Mouse (Mus musculus) hindbrain, embryonic 10.5 days (tissue): ENCODE results near the gene Hgfac. TPM values are rescaled to one million over a fixed set of nuclear protein-coding genes. Genes with fewer than 3 reads are reported as not detected.

Experiments used
- DNase-seq: peaks from one replicate; pipeline ENCODE4 v3.0.0-alpha.2; 2017; ENCODE audit warnings: low spot score
- H3K27ac ChIP-seq: fragments of 300-500 bp; sonication (generic); 2 replicates; pipeline ENCODE4 v1.5.1; 2016; ENCODE audit warnings: mild to moderate bottlenecking, moderate library complexity
- H3K27me3 ChIP-seq: fragments of 300-500 bp; sonication (generic); 2 replicates; pipeline ENCODE4 v1.6.1; 2016; ENCODE audit warnings: mild to moderate bottlenecking; ENCODE audit not compliant: poor library complexity, insufficient read depth, severe bottlenecking
- H3K36me3 ChIP-seq: fragments of 300-500 bp; sonication (generic); 2 replicates; pipeline ENCODE4 v1.6.1; 2016; ENCODE audit warnings: mild to moderate bottlenecking, moderate library complexity
- H3K4me1 ChIP-seq: fragments of 300-500 bp; sonication (generic); replicated peaks from 2 replicates; pipeline ENCODE4 v1.6.1; 2016; ENCODE audit warnings: mild to moderate bottlenecking
- H3K4me3 ChIP-seq: fragments of 300-500 bp; sonication (generic); 2 replicates; pipeline ENCODE4 v1.5.1; 2016; ENCODE audit warnings: mild to moderate bottlenecking, moderate library complexity
- H3K9me3 ChIP-seq: fragments of 300-500 bp; sonication (generic); 2 replicates; pipeline ENCODE4 v1.6.1; 2016; ENCODE audit warnings: mild to moderate bottlenecking, moderate library complexity
- WGBS: fragments of 180-500 bp; shearing (Covaris S2); methylation state at CpG from one replicate; pipeline ENCODE4 v1.1.7; 2016; 5-methylcytosine and 5-hydroxymethylcytosine counted together
- polyA plus RNA-seq: library from polyadenylated mRNA; unstranded; fragments of >200 nt; fragmentation: Nextera tagmentation; extraction: Ambion mirVana; gene quantifications from 2 replicates; pipeline ENCODE4 v1.2.1, GENCODE M21; 2016

Hgfac gene
- polyA plus RNA-seq, 1 experiment from 2014 or later, result 0.25 TPM

- H3K36me3 ChIP-seq, result peaks cover 90% of the 10 kb centered on the region
- H3K27ac ChIP-seq, result no peak overlapping the region
- H3K4me1 ChIP-seq, result peaks cover 12% of the 10 kb centered on the region
- WGBS, result 89% methylated on average over 9 of the region's 9 CpGs
- no peak for DNase-seq
- no peaks in the 10 kb centered on the region for H3K9me3 ChIP-seq
- no peak overlapping the region for H3K4me3 ChIP-seq
- H3K27me3 ChIP-seq, result no peaks in the 10 kb centered on the region
Observed at GRCm38 (mm10) chr5:35019673-35020300, 21.5 kb upstream of the Hgfac start.

DNA sequence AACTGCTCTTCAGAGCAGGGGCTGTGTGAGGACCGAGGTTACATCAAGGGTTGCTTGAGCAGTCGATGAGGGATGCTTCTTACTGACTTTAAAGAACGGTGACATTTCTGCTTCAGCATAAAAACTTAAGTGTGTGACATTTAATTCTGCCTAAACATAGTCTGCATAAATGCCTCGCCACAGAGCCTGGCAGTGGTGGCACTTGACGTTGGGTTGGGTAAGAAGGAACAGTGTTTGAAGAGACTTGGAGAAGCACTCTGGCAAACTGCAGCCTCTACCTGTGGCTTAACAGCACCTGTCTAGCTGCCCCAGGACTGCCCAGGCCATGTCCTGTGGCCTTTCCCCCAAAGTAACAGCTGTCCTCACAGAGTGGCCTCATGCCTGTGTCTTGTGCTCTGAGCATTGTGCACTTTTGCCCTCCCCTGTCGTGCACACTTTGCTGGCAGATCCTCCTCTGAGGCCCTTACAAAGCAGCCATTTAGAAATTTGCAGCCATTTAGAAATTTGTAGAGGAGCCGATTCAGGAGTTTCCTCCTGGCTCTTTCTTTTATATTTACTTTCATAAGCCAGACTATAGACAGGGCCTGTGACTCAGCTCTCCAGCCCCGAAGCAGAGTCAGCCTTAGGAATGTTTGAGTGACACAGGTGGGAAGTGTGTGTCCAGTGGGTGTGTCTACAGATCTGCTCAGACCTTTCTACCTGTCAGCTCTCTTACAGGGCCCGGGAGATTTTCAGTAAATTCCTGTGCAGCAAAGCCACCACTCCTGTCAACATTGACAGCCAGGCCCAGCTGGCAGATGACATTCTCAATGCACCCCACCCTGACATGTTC is 20.7 kb upstream of the Hgfac start:
- DNase-seq, result no peak
- Histone ChIP-seq H3K36me3 (peaks cover 91% of the 10 kb centered on the region), H3K27ac (no peak overlapping the region), H3K27me3 (no peaks in the 10 kb centered on the region), H3K9me3 (no peaks in the 10 kb centered on the region), H3K4me3 (no peak overlapping the region), H3K4me1 (peaks cover 12% of the 10 kb centered on the region)
- WGBS, result 84% methylated on average over 9 of the region's 9 CpGs

DNA sequence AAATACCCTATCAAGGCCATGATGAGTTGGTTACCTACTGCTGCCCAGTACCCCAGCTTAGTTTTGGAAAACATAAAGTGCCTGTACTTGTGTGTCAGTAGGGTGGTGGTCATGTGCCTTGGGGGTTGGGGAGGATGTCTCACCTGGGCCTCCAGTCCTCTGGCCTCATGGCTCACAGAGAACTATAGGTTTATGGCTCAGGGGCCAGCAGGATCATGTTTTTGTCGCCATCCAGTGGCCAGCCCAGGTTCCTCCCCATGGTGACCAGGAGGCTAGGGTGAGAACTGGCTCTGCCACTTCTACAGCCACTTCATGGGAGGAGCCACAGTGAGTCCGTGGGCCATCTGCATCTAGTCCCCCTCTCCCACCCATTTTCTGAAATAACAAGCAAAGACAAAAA is 16.3 kb upstream of the Hgfac start:
- WGBS, result 31% methylated on average over 2 of the region's 2 CpGs
- H3K9me3 ChIP-seq, result no peaks in the 10 kb centered on the region
- H3K27me3 ChIP-seq, result no peaks in the 10 kb centered on the region
- peaks cover 12% of the 10 kb centered on the region for H3K4me1 ChIP-seq
- H3K27ac ChIP-seq, result no peak overlapping the region
- H3K4me3 ChIP-seq, result no peak overlapping the region
- DNase-seq, result peak; percentile 48
- H3K36me3 ChIP-seq, result peaks cover 100% of the 10 kb centered on the region

- Histone ChIP-seq H3K4me3 (no peak overlapping the region), H3K27me3 (no peaks in the 10 kb centered on the region), H3K27ac (no peak overlapping the region), H3K36me3 (peaks cover 100% of the 10 kb centered on the region), H3K9me3 (no peaks in the 10 kb centered on the region), H3K4me1 (peaks cover under 1% of the 10 kb centered on the region)
- 94% methylated on average over 1 of the region's 1 CpGs for WGBS
- DNase-seq, result no peak
Observed at GRCm38 (mm10) chr5:35029303-35029702, 12.0 kb upstream of the Hgfac start.

GRCm38 (mm10) chr5:35029755-35030154 is 11.6 kb upstream of the Hgfac start:
- peaks cover 100% of the 10 kb centered on the region for H3K36me3 ChIP-seq
- no peaks in the 10 kb centered on the region; the same call in 1 of the 2 replicates for H3K4me1 ChIP-seq
- DNase-seq, result no peak
- no peaks in the 10 kb centered on the region for H3K9me3 ChIP-seq
- no peak overlapping the region for H3K4me3 ChIP-seq
- 94% methylated on average over 5 of the region's 5 CpGs for WGBS
- no peak overlapping the region for H3K27ac ChIP-seq
- no peaks in the 10 kb centered on the region for H3K27me3 ChIP-seq

- H3K4me3 ChIP-seq, result no peak overlapping the region
- H3K9me3 ChIP-seq, result no peaks in the 10 kb centered on the region
- H3K27ac ChIP-seq, result peak overlapping the region; percentile 25; the same call in 1 of the 2 replicates
- no peaks in the 10 kb centered on the region; the same call in 1 of the 2 replicates for H3K4me1 ChIP-seq
- peaks cover 88% of the 10 kb centered on the region for H3K36me3 ChIP-seq
- 85% methylated on average over 5 of the region's 5 CpGs for WGBS
- no peak for DNase-seq
- no peaks in the 10 kb centered on the region for H3K27me3 ChIP-seq
Observed at GRCm38 (mm10) chr5:35033068-35033467, 8.2 kb upstream of the Hgfac start.

GRCm38 (mm10) chr5:35033619-35034018 is 7.7 kb upstream of the Hgfac start:
- DNase-seq, result no peak
- 86% methylated on average over 1 of the region's 1 CpGs for WGBS

GRCm38 (mm10) chr5:35035141-35035540 is 6.2 kb upstream of the Hgfac start:
- H3K9me3 ChIP-seq, result no peaks in the 10 kb centered on the region
- no peaks in the 10 kb centered on the region for H3K27me3 ChIP-seq
- H3K36me3 ChIP-seq, result peaks cover 67% of the 10 kb centered on the region
- 0 out of 2 replicates have a peak overlapping the region, but pooled peaks have one; percentile 9 for H3K27ac ChIP-seq
- DNase-seq, result no peak
- H3K4me3 ChIP-seq, result no peak overlapping the region
- WGBS, result 88% methylated on average over 5 of the region's 5 CpGs
- no peaks in the 10 kb centered on the region; the same call in 1 of the 2 replicates for H3K4me1 ChIP-seq

More at GRCm38 (mm10) chr5:35033619-35034018, 7.7 kb upstream of the Hgfac start:
- H3K9me3 ChIP-seq, result no peaks in the 10 kb centered on the region
- H3K27me3 ChIP-seq, result no peaks in the 10 kb centered on the region
- H3K4me1 ChIP-seq, result no peaks in the 10 kb centered on the region; the same call in 1 of the 2 replicates
- no peak overlapping the region for H3K4me3 ChIP-seq
- H3K36me3 ChIP-seq, result peaks cover 82% of the 10 kb centered on the region
- no peak overlapping the region for H3K27ac ChIP-seq

DNA sequence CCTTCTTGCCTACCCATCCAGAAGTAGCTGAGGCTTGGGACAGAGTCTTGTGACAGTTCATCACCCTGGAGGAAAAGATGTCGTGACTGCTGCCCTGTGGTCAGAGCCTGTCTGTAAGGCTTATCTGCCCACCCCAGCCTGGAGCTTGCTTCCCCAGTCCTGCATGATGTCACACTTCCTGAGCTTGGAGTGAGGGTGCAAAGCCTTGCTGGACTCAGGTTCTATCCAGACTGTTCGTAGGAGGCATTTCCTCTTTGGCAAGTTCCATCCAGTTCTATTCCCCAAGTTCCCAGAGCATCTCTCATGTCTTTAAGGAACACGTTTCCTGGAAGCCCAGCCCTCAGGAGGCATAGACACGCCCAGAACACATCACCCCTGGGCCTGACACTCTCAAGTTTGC is 5.5 kb upstream of the Hgfac start:
- DNase-seq, result no peak
- Histone ChIP-seq H3K36me3 (peaks cover 60% of the 10 kb centered on the region), H3K4me1 (no peaks in the 10 kb centered on the region; the same call in 1 of the 2 replicates), H3K27ac (no peak overlapping the region), H3K4me3 (no peak overlapping the region), H3K27me3 (no peaks in the 10 kb centered on the region), H3K9me3 (no peaks in the 10 kb centered on the region)
- WGBS, result 82% methylated on average over 4 of the region's 4 CpGs

GRCm38 (mm10) chr5:35037438-35037837 is 3.9 kb upstream of the Hgfac start:
- no peaks in the 10 kb centered on the region for H3K9me3 ChIP-seq
- peaks cover 44% of the 10 kb centered on the region for H3K36me3 ChIP-seq
- H3K4me1 ChIP-seq, result 0 out of 2 replicates have a peak, but pooled peaks cover 2% of the 10 kb centered on the region
- no peak overlapping the region for H3K27ac ChIP-seq
- no peak for DNase-seq
- H3K4me3 ChIP-seq, result no peak overlapping the region
- no peaks in the 10 kb centered on the region for H3K27me3 ChIP-seq

GRCm38 (mm10) chr5:35042431-35043109 is 1.3 kb downstream of the Hgfac start:
- 0 out of 2 replicates have a peak, but pooled peaks cover 4% of the 10 kb centered on the region for H3K27me3 ChIP-seq
- H3K4me3 ChIP-seq, result no peak overlapping the region
- H3K9me3 ChIP-seq, result no peaks in the 10 kb centered on the region
- H3K4me1 ChIP-seq, result peaks cover 12% of the 10 kb centered on the region
- peak overlapping the region; percentile 62; the same call in 1 of the 2 replicates for H3K27ac ChIP-seq
- WGBS, result 70% methylated on average over 10 of the region's 10 CpGs
- no peaks in the 10 kb centered on the region for H3K36me3 ChIP-seq
- DNase-seq, result no peak

DNA sequence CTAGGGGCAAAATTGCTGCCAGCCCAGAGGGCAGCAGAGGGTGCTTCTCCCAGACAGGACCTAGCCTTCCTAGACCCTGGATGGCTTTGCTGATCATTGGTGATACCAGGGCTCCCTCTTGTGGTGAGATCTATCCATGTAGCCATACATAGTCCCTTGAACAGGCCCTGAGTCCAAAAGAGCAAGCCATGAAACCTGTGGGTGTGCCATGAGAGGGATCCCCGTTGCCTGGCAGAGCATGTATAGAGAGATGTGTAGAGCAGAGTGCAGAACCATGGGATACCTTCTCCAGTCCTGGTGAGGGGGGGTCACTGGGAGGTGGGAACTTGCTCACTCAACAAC is 1.8 kb downstream of the Hgfac start:
- no peaks in the 10 kb centered on the region for H3K36me3 ChIP-seq
- peaks cover 12% of the 10 kb centered on the region for H3K4me1 ChIP-seq
- H3K27me3 ChIP-seq, result 0 out of 2 replicates have a peak, but pooled peaks cover 4% of the 10 kb centered on the region
- peak; percentile 75 for DNase-seq
- no peaks in the 10 kb centered on the region for H3K9me3 ChIP-seq
- WGBS, result 52% methylated on average over 1 of the region's 1 CpGs
- H3K27ac ChIP-seq, result no peak overlapping the region
- no peak overlapping the region for H3K4me3 ChIP-seq

GRCm38 (mm10) chr5:35050541-35050940 is 9.2 kb downstream of the Hgfac start:
- no peak overlapping the region for H3K4me3 ChIP-seq
- no peak overlapping the region for H3K27ac ChIP-seq
- H3K9me3 ChIP-seq, result no peaks in the 10 kb centered on the region
- 76% methylated on average over 5 of the region's 5 CpGs for WGBS
- H3K27me3 ChIP-seq, result peaks cover 22% of the 10 kb centered on the region
- peaks cover 11% of the 10 kb centered on the region for H3K4me1 ChIP-seq
- no peaks in the 10 kb centered on the region for H3K36me3 ChIP-seq
- no peak for DNase-seq
